Mouse (Mus musculus): Measurements from ENCODE around the gene Cul5.

The Cul5 gene

DNA sequence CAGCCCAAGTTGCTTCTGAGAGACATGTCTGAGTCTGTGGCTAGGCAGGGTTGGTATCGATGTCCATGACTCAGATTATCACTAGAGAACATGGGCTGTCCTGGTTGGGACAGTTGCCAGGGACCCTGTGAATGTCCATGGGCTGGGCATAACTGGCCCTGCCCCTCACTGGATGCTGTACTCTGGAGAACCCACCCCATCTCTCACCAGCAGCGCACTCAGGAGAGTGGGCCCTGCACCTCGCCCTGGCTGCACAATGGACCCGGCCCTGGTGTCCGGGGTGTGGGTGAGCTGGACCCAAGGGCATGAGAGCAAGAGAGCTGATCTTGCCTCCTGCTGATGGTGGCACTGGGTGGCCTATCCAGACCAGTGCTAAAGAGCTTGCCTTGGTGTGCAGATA lies 64.9 kb downstream of the Cul5 start:
- DNase-seq: peak in 1 of 2 experiments; percentile 26

DNA sequence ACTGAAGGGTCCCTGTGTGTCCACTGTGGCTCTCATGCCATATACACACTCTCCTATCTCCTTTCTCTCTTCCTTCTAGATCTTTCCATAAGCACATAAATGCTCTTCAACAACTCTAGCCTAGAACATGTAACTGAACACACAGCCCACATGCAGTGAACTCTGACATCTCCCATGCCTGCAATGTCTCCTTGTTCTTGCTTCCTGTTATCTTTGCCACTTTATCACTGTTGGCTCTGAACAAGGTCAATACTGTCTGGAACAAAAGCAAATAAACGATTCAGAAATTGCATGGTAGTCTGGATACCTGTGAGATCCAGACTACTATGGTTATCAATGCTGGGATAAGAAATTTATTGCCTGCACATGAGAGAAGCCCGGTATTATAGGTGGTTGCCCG lies 66.0 kb downstream of the Cul5 start:
- DNase-seq: no peak

DNA sequence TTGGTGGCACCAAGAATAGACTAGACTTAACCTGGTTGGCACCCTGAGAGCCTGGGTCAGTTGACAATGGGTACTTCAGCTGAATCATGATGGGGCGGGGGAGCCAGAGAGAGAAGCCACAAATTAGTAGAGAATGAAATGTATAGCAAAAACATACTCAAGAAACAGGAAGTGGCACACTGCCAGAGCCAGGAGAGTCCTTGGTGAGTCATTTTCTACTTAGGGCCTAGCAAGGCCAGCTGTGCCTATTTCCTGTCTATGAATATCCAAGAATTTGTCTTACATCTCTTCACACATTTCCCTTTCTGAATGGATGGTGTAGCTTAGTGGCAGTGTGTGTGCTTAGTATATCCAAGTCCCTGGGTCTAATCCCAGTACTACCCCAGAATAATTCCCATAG lies 66.4 kb downstream of the Cul5 start:
- peak in 1 of 2 experiments; percentile 42 for DNase-seq

DNA sequence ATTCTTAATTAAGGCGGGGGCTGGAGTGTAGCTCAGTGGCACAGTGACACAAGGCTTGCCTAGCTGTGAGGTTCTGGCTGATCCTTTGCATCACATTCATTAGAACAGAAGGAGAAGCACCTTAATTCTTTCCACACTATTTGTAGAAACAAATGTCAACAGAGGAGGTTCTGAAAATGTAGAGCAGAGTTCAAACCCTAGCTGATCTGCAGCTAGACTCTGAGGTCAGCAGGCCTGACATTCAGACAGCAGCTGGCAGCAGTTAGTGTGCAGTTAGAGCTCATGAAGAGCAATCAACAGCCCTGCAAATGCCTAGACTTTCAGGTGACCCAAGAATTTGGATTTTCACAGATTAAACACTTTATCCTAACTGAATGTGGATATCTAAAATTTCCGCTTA lies 68.3 kb downstream of the Cul5 start:
- peak in 1 of 2 experiments; percentile 51 for DNase-seq

DNA sequence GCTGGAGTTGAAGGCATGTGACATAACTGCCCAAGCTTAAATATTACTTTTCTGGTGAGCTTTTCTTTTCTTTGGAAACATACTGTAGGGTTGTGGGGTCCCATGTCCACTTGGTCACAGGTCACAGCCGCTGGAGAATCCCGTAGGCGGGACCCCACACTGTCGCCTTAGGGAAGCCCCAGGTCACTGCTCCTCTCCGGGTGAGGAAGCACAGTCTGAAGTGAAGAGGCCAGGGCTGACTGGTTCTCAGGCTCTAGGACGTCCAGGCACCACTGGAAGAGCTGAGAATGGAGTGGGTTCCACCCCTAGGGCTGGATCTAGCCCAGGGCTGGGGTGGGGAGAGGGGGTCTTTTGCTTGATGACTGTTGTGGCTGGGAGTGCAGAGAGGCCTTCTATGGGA lies 71.2 kb downstream of the Cul5 start:
- peak; percentile 68 to 71 for DNase-seq

DNA sequence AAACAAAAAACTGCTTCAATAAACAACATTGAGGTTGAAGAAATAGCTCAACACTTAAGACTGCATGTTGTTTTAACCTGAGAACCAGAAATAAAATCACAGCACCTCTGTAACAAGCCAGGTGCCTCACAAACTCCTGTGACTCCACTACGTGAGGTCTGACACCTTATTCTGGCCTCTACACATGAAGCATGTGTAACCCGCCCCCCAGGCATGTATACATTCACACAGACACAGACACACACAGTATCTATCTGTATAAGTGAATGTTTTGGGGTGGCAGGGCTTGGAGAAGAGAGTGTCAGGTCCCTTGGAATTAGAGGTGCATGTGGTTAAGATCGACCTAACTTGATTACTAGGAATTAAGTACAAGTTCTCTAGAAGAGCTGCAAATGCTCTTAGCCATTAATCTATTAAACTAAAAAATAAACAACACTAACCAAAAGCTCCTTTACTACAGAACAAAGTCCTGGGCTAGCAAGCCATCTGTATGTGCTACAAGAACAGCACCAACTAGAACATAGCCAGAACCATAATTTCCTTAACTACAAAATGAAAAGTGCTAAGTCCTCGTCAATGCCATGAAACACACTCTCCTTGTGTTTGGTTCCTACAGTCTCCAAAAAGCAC lies 72.7 kb downstream of the Cul5 start:
- DNase-seq: no peak

DNA sequence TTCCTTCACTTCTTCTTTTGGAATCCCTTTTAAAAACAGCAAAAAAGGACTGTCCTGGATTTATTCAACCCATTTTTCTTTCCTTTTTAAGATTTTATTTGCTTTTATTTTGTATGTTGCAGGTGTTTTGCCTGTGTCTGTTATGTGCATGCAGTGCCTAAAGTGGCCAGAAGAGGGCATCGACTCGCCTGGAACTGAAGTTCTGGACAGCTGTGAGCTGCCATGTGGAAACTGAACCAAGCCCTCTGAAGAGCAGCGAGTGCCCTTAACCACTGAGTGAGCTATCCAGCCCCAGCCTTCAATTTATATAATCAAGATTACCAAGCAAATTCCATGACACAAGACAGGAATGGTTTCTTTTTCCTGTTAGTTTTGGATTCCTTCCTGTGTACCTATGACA lies 75.0 kb downstream of the Cul5 start:
- peak; percentile 78 to 91 for DNase-seq

DNA sequence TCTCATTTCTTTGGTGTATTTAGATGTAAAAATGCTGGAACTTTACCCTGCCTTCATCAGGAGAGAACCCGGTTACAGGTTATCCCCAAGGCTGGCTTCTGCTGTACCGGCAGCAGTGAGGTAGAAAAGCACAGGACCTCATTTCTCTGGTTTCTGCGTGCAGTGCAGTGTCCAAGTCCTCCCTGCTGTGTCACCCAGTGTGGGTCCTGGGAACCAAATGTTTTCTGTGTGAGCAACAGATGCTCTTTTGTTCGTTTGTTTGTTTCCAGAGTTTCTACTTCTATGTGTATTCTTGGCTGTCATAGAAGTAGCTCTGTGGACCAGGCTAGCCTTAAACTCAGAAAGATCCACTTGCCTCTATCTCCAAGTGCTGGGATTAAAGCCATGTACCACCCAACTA lies 87.9 kb downstream of the Cul5 start:
- no peak for DNase-seq

DNA sequence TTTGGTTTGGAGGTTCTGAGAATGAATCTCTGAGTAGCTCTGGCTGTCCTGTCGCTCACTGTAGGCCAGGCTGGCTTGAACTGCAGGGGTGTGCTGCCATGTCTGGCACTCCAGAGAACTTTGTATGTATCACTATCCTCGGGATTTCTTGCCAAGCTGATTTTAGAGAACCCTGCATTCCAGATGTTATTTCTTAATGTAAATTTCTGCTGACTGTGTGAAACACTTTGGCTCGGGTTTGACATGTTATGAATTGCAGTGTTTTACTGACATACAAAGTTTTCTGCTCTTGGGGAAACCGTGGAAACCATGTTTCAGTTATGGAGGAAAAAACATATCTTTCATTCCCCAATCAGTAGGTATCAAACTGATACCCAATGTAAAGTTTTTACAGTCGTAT lies 94.1 kb downstream of the Cul5 start:
- no peak for DNase-seq

DNA sequence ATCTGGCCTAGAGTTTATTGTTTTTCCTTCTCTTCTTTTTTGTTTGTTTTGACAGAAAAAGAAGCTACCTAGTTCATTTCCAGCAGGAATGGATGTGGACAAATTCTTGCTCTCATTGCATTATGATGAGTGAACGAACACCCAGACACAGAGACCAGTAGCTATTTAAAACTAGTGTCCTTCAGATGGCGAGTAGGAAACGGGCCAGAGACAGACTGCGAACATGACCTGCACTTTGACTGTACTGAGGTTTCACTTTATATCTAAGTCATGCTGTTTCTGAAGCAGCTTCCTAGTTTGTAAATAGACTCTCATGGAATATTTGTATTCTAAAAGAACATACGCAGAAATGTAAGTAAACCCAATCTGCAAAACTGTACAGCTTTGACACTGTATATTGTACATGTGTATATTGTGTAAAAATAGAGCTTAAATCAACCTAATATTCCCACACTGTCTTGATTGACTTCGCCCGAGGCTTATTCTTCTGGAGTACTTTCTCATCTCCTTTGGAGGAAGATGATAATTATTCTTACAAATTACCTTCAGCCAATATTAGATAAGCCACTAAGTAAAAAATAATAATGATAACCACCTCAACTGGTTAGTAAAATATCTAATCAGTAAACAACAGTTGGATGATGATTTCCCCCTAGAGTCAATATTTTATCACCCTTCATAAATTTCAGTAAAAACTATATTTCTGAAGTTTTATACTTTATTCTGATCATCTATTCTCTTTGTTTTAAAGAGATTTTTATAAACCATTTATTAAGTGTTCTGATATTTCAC lies 97.1 kb downstream of the Cul5 start:
- no peak for DNase-seq

DNA sequence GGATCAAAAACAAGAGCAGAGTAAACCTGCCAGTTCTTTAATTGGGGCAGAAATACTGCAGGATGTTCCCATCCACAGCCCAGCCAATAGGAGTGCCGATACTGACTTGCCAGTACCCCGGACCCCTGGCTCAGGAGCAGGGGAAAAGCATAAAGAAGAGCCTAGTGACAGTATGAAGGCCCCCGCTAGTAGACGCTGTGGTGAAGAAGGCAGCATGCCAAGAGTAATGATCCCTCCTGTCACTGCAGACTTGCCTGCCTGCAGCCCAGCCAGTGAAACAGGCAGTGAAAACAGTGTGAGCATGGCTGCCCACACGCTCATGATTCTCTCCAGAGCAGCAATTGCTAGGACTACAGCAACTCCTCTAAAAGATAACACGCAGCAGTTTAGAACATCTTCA lies 99.2 kb downstream of the Cul5 start:
- no peak for DNase-seq
